Mouse (Mus musculus) ES-E14 (cell line): ENCODE data around the gene Ankrd33. TPM values are rescaled to one million over a fixed set of nuclear protein-coding genes. Genes with fewer than 3 reads are reported as not detected.

Experiments used
- DNase-seq: peaks from one replicate; pipeline ENCODE4 v3.0.0-alpha.2; 2013; ENCODE audit warnings: low read depth, low spot score
- H3K27ac ChIP-seq: 2 replicates; pipeline ENCODE4 v1.5.1; 2012; ENCODE audit warnings: low read depth, mild to moderate bottlenecking, low read length, moderate library complexity, mixed read lengths; ENCODE audit not compliant: poor library complexity, insufficient read depth, severe bottlenecking
- H3K36me3 ChIP-seq: 2 replicates; pipeline ENCODE4 v1.6.1; 2012; ENCODE audit warnings: mild to moderate bottlenecking, low read length, moderate library complexity, mixed read lengths; ENCODE audit not compliant: control insufficient read depth, poor library complexity, insufficient read depth, severe bottlenecking
- H3K4me1 ChIP-seq, 2 experiments: fragments of 150-350 bp in 1 of 2; sonication (generic) in 1 of 2; 2 replicates each; pipeline ENCODE4 v1.6.1; 2012; ENCODE audit warnings: low read length in 2 of 2, mild to moderate bottlenecking in 1 of 2, mixed read lengths in 1 of 2; ENCODE audit not compliant: control insufficient read depth in 2 of 2, insufficient read depth in 2 of 2, poor library complexity in 1 of 2
- H3K4me3 ChIP-seq, 2 experiments: fragments of 150-350 bp in 1 of 2; sonication (generic) in 1 of 2; 2 replicates each; pipeline ENCODE4 v1.5.1; 2012; ENCODE audit warnings: low read length in 2 of 2, low read depth in 1 of 2, mild to moderate bottlenecking in 1 of 2, mixed read lengths in 1 of 2; ENCODE audit not compliant: insufficient read depth in 1 of 2, poor library complexity in 1 of 2, severe bottlenecking in 1 of 2
- H3K9ac ChIP-seq: 2 replicates; pipeline ENCODE4 v1.6.1; 2012; ENCODE audit warnings: low read depth, mild to moderate bottlenecking, low read length, mixed read lengths; ENCODE audit not compliant: poor library complexity, insufficient read depth, severe bottlenecking
- H3K9me3 ChIP-seq: fragments of 150-350 bp; sonication (generic); 2 replicates; pipeline ENCODE4 v1.6.1; 2012; ENCODE audit warnings: low read depth, mild to moderate bottlenecking, low read length; ENCODE audit not compliant: control insufficient read depth, insufficient read depth
- CHD2 ChIP-seq: IDR thresholded peaks from 2 replicates; pipeline ENCODE4 v1.6.1; 2014; ENCODE audit warnings: mild to moderate bottlenecking, low read depth, low read length, inconsistent platforms
- HCFC1 ChIP-seq: IDR thresholded peaks from 2 replicates; pipeline ENCODE4 v1.6.1; 2012; ENCODE audit warnings: low read length, inconsistent platforms, borderline replicate concordance; ENCODE audit not compliant: insufficient read depth
- MAFK ChIP-seq: IDR thresholded peaks from 2 replicates; pipeline ENCODE4 v1.6.1; 2014; ENCODE audit warnings: mild to moderate bottlenecking, low read depth, low read length, inconsistent platforms; ENCODE audit not compliant: insufficient read depth
- ZC3H11A ChIP-seq: IDR thresholded peaks from 2 replicates; pipeline ENCODE4 v1.6.1; 2012; ENCODE audit warnings: low read depth, mild to moderate bottlenecking, inconsistent platforms, low read length, borderline replicate concordance
- ZNF384 ChIP-seq: IDR thresholded peaks from 2 replicates; pipeline ENCODE4 v1.6.1; 2012; ENCODE audit warnings: low read depth, low read length, inconsistent platforms
- in situ Hi-C, 2 experiments: fragments of 600-800 bp; cut with MboI; formaldehyde crosslinking; loops; one replicate each; pipeline ENCODE4 v1.15.1; 2025; ENCODE audit warnings: low sequenced_read_pairs in 2 of 2, inconsistent platforms in 1 of 2; ENCODE audit not compliant: unreplicated experiment in 2 of 2
- total RNA-seq: library from RNA; depleted of rRNA; stranded (reverse); fragments of 300-350 nt; gene quantifications from 2 replicates; pipeline ENCODE4 v1.2.3, GENCODE M21; 2012

Ankrd33 gene
- total RNA-seq, 1 experiment = not detected

DNA sequence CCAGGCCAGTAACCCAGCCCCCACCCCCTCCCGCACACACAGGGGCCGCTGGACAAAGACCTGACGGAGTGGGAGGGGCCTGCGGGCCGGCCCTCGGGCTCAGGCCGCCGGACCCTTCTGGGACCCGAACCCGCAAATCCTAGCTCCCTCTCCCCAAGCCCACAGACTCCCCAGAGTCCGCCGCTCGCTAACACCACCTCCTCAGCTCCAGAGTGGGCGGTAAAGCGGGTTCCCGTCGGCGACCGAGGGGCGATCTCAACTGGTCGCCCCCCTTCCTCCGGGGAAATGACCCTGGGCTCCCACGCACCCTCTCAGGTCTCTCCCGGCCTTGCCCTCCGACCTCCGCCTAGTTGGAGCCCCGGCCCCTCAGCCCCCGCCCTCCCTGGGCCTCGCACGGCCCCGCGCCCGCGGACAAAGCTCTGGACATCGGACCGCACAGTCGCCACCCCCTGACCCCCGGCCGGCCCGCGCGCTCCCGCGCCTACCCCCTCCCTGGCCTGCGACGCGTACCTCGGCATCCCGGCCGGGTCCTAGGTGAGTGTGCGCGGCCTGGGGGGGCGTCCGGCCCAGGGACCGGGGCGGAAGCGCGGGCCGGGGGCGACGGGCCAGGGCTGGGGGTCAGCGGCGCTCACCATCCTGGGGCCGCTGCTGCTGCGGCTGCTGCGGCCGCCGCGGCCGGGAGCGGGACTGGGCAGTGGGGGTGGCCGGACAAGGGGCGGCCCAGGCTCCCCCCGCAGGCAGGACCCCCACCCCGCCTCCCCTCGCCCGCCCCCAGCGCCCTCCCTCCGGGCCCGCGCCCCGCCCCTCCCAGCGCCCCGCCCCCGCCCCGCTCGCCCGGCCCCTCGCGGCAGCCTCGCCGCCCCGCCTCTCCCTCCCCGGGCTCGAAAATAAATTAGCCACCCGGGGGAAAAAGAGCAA, 37.5 kb upstream of the Ankrd33 start, which contains the start of gene Fignl2:
Fignl2 (minus strand) TSS at position 755 of the 918 bp plus-strand sequence.
- H3K27ac ChIP-seq = no peak within 1 kb of the TSS
- TF ChIP-seq MAFK (no peak), ZC3H11A (no peak), HCFC1 (no peak)
- no peaks in the 10 kb centered on the region for H3K36me3 ChIP-seq
- DNase-seq = no peak
- peak within 1 kb of the TSS; percentile 79 to 94 for H3K4me3 ChIP-seq
- H3K4me1 ChIP-seq = peaks cover 20 to 33% of the 10 kb centered on the region in 2 experiments
- no peaks in the 10 kb centered on the region for H3K9me3 ChIP-seq
- in situ Hi-C loops = no loop called here
- H3K9ac ChIP-seq = peak within 1 kb of the TSS; percentile 69

GRCm38 (mm10) chr15:101078731-101079156, 36.8 kb upstream of the Ankrd33 start:
- Histone ChIP-seq H3K36me3 (no peaks in the 10 kb centered on the region), H3K9me3 (no peaks in the 10 kb centered on the region), H3K9ac (peak overlapping the region; percentile 69), H3K27ac (no peak overlapping the region), H3K4me1 (peaks cover 21 to 34% of the 10 kb centered on the region in 2 experiments), H3K4me3 (peak overlapping the region; percentile 79 to 94)
- no peak for DNase-seq
- in situ Hi-C loops = no loop called here
- TF ChIP-seq ZNF384 (no peak), CHD2 (no peak), HCFC1 (no peak), ZC3H11A (no peak), MAFK (no peak)

DNA sequence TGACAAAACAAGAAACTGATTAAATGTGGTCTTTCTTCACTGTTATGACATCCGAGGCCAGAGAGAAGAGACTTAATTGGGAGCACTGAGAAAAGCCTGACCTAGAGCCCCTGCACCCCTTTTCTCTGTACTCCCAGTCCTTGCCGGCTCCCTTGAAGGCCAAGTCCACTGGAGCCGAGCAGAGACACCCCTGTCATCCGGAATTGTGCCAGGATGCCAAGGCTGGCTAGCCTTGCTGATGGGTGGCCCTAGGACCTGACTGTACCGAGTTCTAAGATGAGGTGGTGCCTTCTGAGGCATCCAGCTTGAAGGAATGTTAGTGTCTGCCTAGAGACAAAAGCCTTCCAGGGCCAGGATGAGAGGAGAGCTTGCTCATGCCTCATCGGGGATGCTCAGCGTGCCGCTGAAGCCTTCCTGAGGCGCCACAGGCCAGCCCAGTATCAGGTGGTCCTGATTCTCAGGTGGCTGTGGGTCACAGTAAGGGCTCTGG, 35.5 kb upstream of the Ankrd33 start:
- no peak overlapping the region for H3K9ac ChIP-seq
- peaks cover 22 to 43% of the 10 kb centered on the region in 2 experiments for H3K4me1 ChIP-seq
- no peak for DNase-seq
- no peaks in the 10 kb centered on the region for H3K9me3 ChIP-seq
- in situ Hi-C loops = no loop called here
- no peak for TF ChIP-seq ZNF384
- TF ChIP-seq CHD2 = no peak
- TF ChIP-seq ZC3H11A = no peak
- no peaks in the 10 kb centered on the region for H3K36me3 ChIP-seq
- no peak overlapping the region for H3K27ac ChIP-seq
- no peak overlapping the region for H3K4me3 ChIP-seq

GRCm38 (mm10) chr15:101081035-101081548, 34.5 kb upstream of the Ankrd33 start:
- H3K4me3 ChIP-seq = no peak overlapping the region
- peak overlapping the region; percentile 40; the same call in 1 of the 2 replicates for H3K9ac ChIP-seq
- H3K27ac ChIP-seq = peak overlapping the region; percentile 83; the same call in 1 of the 2 replicates
- H3K9me3 ChIP-seq = no peaks in the 10 kb centered on the region
- DNase-seq = no peak
- H3K4me1 ChIP-seq = peaks cover 24 to 43% of the 10 kb centered on the region in 2 experiments
- in situ Hi-C loops = no loop called here
- no peaks in the 10 kb centered on the region for H3K36me3 ChIP-seq
- no peak for TF ChIP-seq HCFC1
- no peak for TF ChIP-seq ZC3H11A
- TF ChIP-seq MAFK = no peak
- no peak for TF ChIP-seq ZNF384
- TF ChIP-seq CHD2 = no peak
